Mouse (Mus musculus) T-helper 2 cell (primary cell): ENCODE results near the gene Mrtfb.

Source experiments
- in situ Hi-C: fragments of 300-600 bp; cut with MboI, MseI; formaldehyde crosslinking; loops from one replicate; pipeline ENCODE4 v1.15.1; 2025; ENCODE audit warnings: high pct_unique_total_duplicates

Gene Mrtfb

GRCm38 (mm10) chr16:13400375-13400774 lies 144.1 kb downstream of the Mrtfb start:
- in situ Hi-C loops, result loop anchor here (10.0 kb wide), 2 partner anchors 286 to 1376 kb away; no protein-coding TSS in a partner anchor

DNA sequence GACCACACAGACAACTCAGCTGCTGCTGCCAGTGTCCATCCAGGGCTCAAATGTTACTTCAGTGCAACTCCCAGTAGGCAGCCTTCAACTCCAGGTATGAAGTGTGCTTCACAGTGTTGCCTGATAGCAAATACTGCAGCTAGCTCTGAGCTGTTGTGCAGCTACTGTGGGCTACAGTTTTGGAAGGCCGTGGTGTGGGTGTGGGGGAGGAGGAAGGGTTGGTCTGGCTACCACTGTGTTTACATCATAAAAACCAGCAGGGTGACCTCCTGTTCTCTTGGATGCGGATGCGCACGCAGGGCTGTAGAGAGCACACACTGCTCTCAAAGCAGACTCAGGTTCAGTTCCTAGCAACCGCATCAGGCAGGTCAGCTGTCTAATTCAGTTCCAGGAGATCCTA lies 145.3 kb downstream of the Mrtfb start:
- in situ Hi-C loops, result loop anchor here (10.0 kb wide), 2 partner anchors 287 to 1377 kb away; no protein-coding TSS in a partner anchor

GRCm38 (mm10) chr16:13404656-13405055 lies 148.4 kb downstream of the Mrtfb start:
- in situ Hi-C loops, result loop anchor here (10.0 kb wide), 2 partner anchors 290 to 1380 kb away; no protein-coding TSS in a partner anchor

GRCm38 (mm10) chr16:13405403-13405802 lies 149.1 kb downstream of the Mrtfb start:
- in situ Hi-C loops, result loop anchor here (10.0 kb wide), 2 partner anchors 291 to 1381 kb away; no protein-coding TSS in a partner anchor

DNA sequence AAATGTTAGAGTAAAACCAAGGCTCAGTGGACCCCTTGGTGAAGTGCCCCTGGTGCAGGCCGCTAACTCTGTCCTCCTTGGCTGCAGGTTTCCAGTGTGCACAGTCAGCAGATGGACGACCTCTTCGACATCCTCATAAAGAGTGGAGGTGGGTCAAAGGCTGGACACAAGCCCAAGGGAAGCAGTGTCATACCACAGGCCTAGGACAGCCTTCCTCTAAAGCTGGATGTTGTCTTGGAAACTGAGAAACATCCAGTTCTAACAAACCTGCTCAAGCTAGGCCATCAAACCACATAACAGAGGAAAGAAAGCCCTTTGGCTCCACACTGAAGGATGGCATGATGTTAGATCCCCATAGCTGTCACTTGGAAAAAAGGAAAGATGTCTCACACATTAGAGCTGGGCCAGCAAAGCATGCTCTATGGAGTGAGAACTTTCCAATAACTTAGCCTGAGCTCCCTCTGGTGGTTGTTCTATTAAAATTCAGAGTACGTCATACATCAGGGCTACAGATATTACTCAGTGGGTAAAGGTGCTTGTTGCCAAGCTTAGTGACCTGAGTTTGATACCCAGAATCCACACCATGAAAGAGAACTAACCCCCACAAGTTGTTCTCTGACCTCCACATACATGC lies 153.4 kb downstream of the Mrtfb start:
- in situ Hi-C loops, result loop anchor here (10.0 kb wide), 2 partner anchors 295 to 1385 kb away; no protein-coding TSS in a partner anchor

DNA sequence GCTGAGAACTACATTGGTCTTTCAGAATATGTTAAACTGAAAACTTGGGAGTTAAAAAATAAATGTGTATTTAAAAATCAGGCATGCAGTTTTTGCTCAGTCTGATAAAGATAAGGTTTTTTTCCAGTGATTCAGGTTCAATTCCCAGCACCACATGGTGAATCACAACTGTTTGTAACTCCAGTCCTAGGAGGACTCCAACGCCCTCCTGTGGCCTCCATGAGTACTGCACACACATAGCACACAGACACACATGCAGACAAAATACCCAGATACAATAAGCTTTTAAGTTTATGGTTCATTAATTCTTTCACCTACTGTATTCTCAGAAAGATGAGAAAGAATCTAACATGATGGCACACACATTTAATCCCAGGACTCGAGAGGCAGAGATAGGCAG lies 154.5 kb downstream of the Mrtfb start:
- in situ Hi-C loops, result no loop called here

GRCm38 (mm10) chr16:13411531-13411930 lies 155.2 kb downstream of the Mrtfb start:
- in situ Hi-C loops, result no loop called here

DNA sequence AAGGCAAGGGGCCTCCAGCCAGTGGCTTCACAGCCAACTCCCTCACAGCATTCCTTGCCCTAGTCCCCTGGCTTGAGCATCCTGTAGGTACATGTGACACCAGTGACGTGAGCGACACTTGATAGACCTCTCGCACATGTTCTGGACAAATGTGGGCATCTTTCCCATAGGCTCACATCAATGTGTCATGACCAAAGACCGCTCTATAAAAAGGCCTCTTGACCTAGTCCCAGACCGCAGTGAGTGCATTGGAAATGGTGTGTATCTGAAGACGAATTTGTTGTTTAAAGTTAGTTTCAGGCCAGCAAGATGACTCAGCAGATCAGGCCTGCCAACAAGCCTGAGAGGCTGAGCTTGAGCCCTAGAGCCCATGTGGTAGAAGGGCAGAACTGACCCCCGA lies 158.3 kb downstream of the Mrtfb start:
- in situ Hi-C loops, result no loop called here

DNA sequence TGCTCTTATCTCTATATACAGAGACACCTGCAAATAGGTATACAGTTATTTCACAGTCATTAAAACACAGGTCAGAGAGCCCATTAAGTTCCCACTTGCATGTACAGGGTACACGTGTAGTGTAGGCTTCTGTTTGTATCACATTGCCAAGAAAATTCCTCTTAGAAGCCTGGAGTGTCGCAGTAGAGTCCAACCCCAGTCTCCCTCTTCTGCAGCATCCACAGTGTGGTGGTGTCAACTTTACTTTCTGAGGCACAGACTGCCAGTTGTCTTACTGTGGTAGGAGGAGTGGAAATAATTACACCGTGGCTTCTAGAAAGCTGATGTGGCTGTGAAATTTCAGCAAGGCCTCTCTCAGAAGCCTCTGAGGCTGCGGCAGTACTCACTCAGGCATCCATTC lies 158.7 kb downstream of the Mrtfb start:
- in situ Hi-C loops, result no loop called here

DNA sequence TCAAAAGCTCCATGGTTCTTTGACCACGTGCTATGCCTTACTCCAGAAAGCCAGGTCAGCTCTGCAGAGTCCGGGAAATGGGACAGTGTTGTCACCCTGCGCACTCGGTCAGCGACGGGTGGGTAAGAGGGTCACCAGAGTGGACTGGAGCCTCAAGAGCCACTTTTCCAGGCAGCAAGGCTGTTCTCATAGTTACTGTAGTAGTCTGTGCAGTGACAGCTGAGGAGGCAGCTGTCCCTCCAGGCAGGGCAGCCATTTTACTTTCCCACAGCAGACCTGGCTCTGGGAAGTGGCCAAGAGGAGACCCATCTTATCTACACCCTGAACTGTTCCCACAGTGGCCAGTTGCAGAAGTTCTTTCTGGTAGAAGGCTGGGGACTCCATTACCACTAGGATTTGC lies 159.2 kb downstream of the Mrtfb start:
- in situ Hi-C loops, result no loop called here

DNA sequence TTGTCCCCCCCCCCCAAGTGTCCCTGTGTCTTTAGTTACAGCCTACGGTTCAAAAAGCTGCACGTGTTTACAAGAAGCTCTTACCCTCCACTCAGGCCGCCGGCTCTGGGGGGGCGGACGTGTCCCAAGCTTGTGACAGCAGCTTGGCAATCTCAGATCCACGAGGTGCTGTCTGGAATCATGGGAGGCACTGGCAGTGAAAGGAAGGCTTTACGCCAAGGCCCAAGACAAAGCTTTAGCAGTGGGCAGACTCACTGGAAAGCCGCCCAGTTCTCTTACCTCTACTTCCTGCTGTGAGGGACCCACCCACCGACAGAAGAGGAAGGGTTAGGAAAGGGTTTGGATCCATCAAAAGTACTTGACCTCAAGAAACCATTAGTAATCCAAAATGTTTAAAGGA lies 160.2 kb downstream of the Mrtfb start:
- in situ Hi-C loops, result no loop called here

DNA sequence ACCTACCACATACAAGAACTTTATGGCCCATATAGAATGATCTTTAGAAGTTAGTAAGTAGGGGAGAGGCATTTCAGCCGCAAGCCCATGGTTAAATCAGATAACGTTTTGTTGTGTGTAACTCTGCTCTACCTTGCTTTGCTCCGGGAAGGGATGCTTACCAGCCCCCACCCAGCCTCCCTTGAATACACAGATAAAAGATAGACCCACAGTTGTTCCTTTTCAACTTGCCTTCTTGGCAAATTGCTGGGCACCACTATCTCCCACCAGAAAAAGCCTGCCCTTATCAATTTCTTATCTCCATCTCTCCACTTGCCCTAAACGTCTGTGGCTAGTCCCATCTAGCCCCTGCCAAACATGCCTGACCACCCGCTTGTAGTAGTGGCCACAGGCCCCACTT lies 161.6 kb downstream of the Mrtfb start:
- in situ Hi-C loops, result no loop called here

- in situ Hi-C loops, result no loop called here
Observed at GRCm38 (mm10) chr16:13419752-13420151, 163.5 kb downstream of the Mrtfb start.

DNA sequence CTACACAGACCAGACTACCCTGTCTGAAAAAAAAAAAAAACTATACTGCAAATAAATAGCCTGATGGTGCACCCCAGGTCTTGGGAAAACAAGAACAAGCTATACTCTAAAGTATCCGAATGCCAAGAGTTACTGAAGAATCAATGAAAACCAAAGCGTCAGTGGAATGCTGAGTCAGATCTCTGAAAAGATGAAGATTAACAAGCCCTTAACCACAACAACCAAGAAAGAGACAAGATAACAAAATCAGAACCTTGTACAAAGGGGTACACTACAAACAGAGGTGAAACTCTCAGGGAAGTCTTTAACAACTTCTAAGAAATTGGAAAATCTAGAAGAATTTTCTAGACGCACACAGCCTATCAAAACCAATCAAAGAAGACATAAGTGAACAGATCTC lies 166.2 kb downstream of the Mrtfb start:
- in situ Hi-C loops, result no loop called here

- in situ Hi-C loops, result no loop called here
Observed at GRCm38 (mm10) chr16:13423587-13424355, 167.5 kb downstream of the Mrtfb start.

DNA sequence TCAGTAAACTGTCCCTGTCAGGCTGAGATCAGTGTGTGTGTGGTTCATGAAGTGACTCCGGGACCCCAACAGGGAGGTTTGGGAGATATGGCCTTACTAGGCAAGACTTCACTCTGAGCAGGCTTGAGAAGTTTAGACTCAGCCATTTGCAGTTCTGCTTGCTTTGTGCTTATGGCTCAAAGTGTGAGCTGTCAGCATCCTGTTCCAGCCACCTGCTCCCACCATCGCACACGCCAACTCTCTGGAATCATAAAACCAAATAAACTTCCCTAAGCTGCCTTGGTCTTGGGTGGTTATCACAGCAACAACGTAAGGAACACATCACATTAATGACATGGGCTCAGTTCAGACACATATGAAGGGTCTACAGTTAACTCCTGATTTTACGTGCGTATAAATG lies 169.5 kb downstream of the Mrtfb start:
- in situ Hi-C loops, result no loop called here

DNA sequence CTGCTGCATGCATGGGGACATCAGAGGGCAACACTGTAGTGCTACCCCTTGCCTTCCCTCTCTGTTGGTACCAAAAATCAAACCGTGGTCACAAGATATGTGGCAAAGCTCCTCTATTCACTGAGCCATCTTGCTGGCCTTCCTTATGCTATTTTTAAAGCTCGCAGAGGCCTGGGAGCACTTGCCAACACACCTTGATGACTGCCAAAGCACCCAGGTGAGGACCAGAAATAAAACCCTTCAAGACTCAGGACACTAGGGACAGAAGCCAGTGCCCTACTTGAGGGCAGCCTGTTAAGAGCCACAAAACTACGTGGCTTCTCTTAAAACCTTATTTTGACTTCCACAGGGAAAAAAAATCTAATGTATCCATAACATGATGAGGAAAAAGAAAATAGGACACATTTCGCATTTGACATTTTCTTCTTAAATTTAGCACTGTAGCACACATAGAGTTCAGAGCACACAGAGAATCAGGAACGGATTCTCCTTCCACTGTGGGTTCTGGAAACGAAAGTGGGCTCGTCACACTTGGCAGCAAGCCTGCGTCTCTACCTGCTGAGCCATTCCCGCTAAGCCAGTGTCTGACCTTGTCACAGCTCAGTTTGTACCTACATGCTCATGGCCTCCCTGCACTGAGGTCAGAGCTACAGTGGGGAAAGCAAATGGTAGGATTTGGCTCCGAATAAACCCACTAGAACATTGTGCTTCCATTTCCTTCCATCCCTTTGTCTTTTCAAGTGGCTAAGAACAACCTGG lies 170.7 kb downstream of the Mrtfb start:
- in situ Hi-C loops, result no loop called here

- in situ Hi-C loops, result no loop called here
Observed at GRCm38 (mm10) chr16:13428077-13428476, 171.8 kb downstream of the Mrtfb start.

- in situ Hi-C loops, result no loop called here
Observed at GRCm38 (mm10) chr16:13428806-13429205, 172.5 kb downstream of the Mrtfb start.

- in situ Hi-C loops, result loop anchor here (5.0 kb wide), 1 partner anchor 273 kb away; no protein-coding TSS in a partner anchor
Observed at GRCm38 (mm10) chr16:13429921-13430606, 173.8 kb downstream of the Mrtfb start.

DNA sequence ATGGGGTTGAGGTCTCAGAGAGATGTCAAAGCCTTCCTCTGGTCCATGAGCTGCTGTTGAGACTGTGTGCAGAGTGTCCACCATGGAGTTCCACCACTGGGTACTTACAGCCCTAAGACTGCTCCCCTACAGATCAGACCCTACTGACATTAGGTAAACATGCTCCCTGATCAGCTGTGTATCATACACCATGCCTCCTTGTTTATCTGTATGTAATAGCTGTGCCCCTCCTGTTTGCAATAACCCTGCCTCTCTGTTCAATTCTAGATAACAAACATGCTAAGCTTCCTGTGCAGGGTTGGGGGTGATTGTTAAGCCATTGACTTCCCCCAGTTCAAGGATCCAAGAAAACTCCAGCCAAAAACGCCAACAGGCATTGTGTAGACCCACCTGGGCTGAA lies 174.7 kb downstream of the Mrtfb start:
- in situ Hi-C loops, result loop anchor here (5.0 kb wide), 1 partner anchor 274 kb away; no protein-coding TSS in a partner anchor
